Mouse (Mus musculus) G1E (cell line): Measurements from ENCODE around the gene Brsk2.

ENCODE experiments used
- CTCF ChIP-seq: IDR thresholded peaks from 2 replicates; pipeline ENCODE4 v1.5.1; 2012; ENCODE audit warnings: low read depth, low read length, inconsistent platforms, mixed read lengths
- GATA2 ChIP-seq: IDR thresholded peaks from 2 replicates; pipeline ENCODE4 v1.6.1; 2012; ENCODE audit warnings: low read depth, low read length, inconsistent platforms, borderline replicate concordance
- POLR2AphosphoS5 ChIP-seq: IDR thresholded peaks from 2 replicates; pipeline ENCODE4 v1.6.1; 2012; ENCODE audit warnings: low read depth, low read length, inconsistent platforms; ENCODE audit not compliant: insufficient replicate concordance

DNA sequence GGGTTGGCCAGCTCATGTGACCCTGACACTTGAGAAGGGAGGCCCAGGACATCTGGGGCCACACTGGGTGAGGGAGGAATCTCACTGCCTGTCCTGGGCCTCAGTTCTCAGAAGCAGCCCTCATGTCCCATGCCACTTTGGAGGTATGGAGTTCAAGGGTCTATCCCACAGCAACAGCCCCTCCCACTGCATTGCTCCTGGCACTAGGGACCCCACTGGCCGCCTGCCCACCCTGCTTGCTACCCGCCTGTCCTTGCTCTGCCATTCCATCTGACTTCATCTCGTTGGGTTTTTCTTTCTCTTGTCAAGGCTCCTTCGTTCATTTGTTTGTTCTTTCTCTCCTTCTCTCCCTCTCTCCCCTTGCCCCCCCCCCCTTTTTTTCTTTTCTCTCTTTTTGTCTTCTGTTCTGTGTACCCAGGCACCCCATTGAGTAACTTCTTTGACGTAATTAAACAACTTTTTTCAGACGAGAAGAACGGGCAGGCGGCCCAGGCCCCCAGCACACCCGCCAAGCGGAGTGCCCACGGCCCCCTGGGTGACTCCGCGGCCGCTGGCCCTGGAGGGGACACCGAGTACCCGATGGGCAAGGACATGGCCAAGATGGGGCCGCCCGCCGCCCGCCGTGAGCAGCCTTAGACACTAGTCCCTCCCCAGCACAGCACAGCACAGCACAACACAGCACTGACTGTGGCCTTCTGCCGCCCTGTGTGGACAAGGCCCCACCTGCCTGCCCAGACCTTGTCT is 52.2 kb downstream of the Brsk2 start:
- TF ChIP-seq CTCF (no peak), GATA2 (no peak), POLR2AphosphoS5 (no peak)
